Mouse (Mus musculus): Measurements from ENCODE around the gene Tmem176b. TPM values are rescaled to one million over a fixed set of nuclear protein-coding genes. Genes with fewer than 3 reads are reported as not detected.

The Tmem176b gene
- polyA plus RNA-seq, 1 experiment = 49.0 TPM

GRCm38 (mm10) chr6:48865152-48865745, 24.0 kb upstream of the Tmem176b start:
- TF ChIP-seq POLR2A (IDR thresholded peaks at IDR 0.05; ENCODE audit: control insufficient read depth, low read depth, low read length) (no peak), CTCF (IDR thresholded peaks at IDR 0.05; ENCODE audit: control insufficient read depth, insufficient read depth, insufficient replicate concordance, low read depth, low read length) (no peak)
- Histone ChIP-seq H3K27me3 (ENCODE audit: control insufficient read depth, insufficient read depth, low read length) (no peaks in the 10 kb centered on the region), H3K4me1 (ENCODE audit: control insufficient read depth, insufficient read depth, low read length) (peaks cover 3% of the 10 kb centered on the region; the same call in 1 of the 2 replicates), H3K27ac (ENCODE audit: control insufficient read depth, insufficient read depth, low read depth, low read length) (no peak overlapping the region), H3K36me3 (ENCODE audit: control insufficient read depth, insufficient read depth, low read length) (no peaks in the 10 kb centered on the region), H3K4me3 (ENCODE audit: control insufficient read depth, low read depth, low read length) (no peak overlapping the region)

- TF ChIP-seq CTCF (IDR thresholded peaks at IDR 0.05; ENCODE audit: control insufficient read depth, insufficient read depth, insufficient replicate concordance, low read depth, low read length) (no peak), POLR2A (IDR thresholded peaks at IDR 0.05; ENCODE audit: control insufficient read depth, low read depth, low read length) (no peak)
- Histone ChIP-seq H3K27me3 (ENCODE audit: control insufficient read depth, insufficient read depth, low read length) (no peaks in the 10 kb centered on the region), H3K36me3 (ENCODE audit: control insufficient read depth, insufficient read depth, low read length) (no peaks in the 10 kb centered on the region), H3K4me3 (ENCODE audit: control insufficient read depth, low read depth, low read length) (no peak overlapping the region), H3K27ac (ENCODE audit: control insufficient read depth, insufficient read depth, low read depth, low read length) (no peak overlapping the region), H3K4me1 (ENCODE audit: control insufficient read depth, insufficient read depth, low read length) (peaks cover 3% of the 10 kb centered on the region; the same call in 1 of the 2 replicates)
Measured at GRCm38 (mm10) chr6:48864723-48865122, 23.4 kb upstream of the Tmem176b start.

GRCm38 (mm10) chr6:48864181-48864580, 22.9 kb upstream of the Tmem176b start:
- no peak for TF ChIP-seq POLR2A (IDR thresholded peaks at IDR 0.05; ENCODE audit: control insufficient read depth, low read depth, low read length)
- no peak for TF ChIP-seq CTCF (IDR thresholded peaks at IDR 0.05; ENCODE audit: control insufficient read depth, insufficient read depth, insufficient replicate concordance, low read depth, low read length)
- Histone ChIP-seq H3K4me3 (ENCODE audit: control insufficient read depth, low read depth, low read length) (no peak overlapping the region), H3K27ac (ENCODE audit: control insufficient read depth, insufficient read depth, low read depth, low read length) (no peak overlapping the region), H3K4me1 (ENCODE audit: control insufficient read depth, insufficient read depth, low read length) (peaks cover 3% of the 10 kb centered on the region; the same call in 1 of the 2 replicates), H3K36me3 (ENCODE audit: control insufficient read depth, insufficient read depth, low read length) (no peaks in the 10 kb centered on the region), H3K27me3 (ENCODE audit: control insufficient read depth, insufficient read depth, low read length) (no peaks in the 10 kb centered on the region)

GRCm38 (mm10) chr6:48863488-48863887, 22.2 kb upstream of the Tmem176b start:
- Histone ChIP-seq H3K27me3 (ENCODE audit: control insufficient read depth, insufficient read depth, low read length) (no peaks in the 10 kb centered on the region), H3K4me3 (ENCODE audit: control insufficient read depth, low read depth, low read length) (no peak overlapping the region), H3K36me3 (ENCODE audit: control insufficient read depth, insufficient read depth, low read length) (no peaks in the 10 kb centered on the region), H3K27ac (ENCODE audit: control insufficient read depth, insufficient read depth, low read depth, low read length) (no peak overlapping the region), H3K4me1 (ENCODE audit: control insufficient read depth, insufficient read depth, low read length) (peaks cover 3% of the 10 kb centered on the region; the same call in 1 of the 2 replicates)
- TF ChIP-seq CTCF (IDR thresholded peaks at IDR 0.05; ENCODE audit: control insufficient read depth, insufficient read depth, insufficient replicate concordance, low read depth, low read length) (no peak), POLR2A (IDR thresholded peaks at IDR 0.05; ENCODE audit: control insufficient read depth, low read depth, low read length) (no peak)

- Histone ChIP-seq H3K27ac (ENCODE audit: control insufficient read depth, insufficient read depth, low read depth, low read length) (no peak overlapping the region), H3K27me3 (ENCODE audit: control insufficient read depth, insufficient read depth, low read length) (no peaks in the 10 kb centered on the region), H3K4me1 (ENCODE audit: control insufficient read depth, insufficient read depth, low read length) (peaks cover 3% of the 10 kb centered on the region; the same call in 1 of the 2 replicates), H3K4me3 (ENCODE audit: control insufficient read depth, low read depth, low read length) (no peak overlapping the region), H3K36me3 (ENCODE audit: control insufficient read depth, insufficient read depth, low read length) (no peaks in the 10 kb centered on the region)
- TF ChIP-seq POLR2A (IDR thresholded peaks at IDR 0.05; ENCODE audit: control insufficient read depth, low read depth, low read length) (no peak), CTCF (IDR thresholded peaks at IDR 0.05; ENCODE audit: control insufficient read depth, insufficient read depth, insufficient replicate concordance, low read depth, low read length) (no peak)
Measured at GRCm38 (mm10) chr6:48862816-48863215, 21.5 kb upstream of the Tmem176b start.

GRCm38 (mm10) chr6:48861616-48862280, 20.5 kb upstream of the Tmem176b start:
- no peaks in the 10 kb centered on the region for H3K36me3 ChIP-seq (ENCODE audit: control insufficient read depth, insufficient read depth, low read length)
- H3K4me1 ChIP-seq (ENCODE audit: control insufficient read depth, insufficient read depth, low read length) = peaks cover 3% of the 10 kb centered on the region; the same call in 1 of the 2 replicates
- no peak overlapping the region for H3K4me3 ChIP-seq (ENCODE audit: control insufficient read depth, low read depth, low read length)
- TF ChIP-seq CTCF (IDR thresholded peaks at IDR 0.05; ENCODE audit: control insufficient read depth, insufficient read depth, insufficient replicate concordance, low read depth, low read length) = no peak
- no peak for TF ChIP-seq POLR2A (IDR thresholded peaks at IDR 0.05; ENCODE audit: control insufficient read depth, low read depth, low read length)
- no peak overlapping the region for H3K27ac ChIP-seq (ENCODE audit: control insufficient read depth, insufficient read depth, low read depth, low read length)
- no peaks in the 10 kb centered on the region for H3K27me3 ChIP-seq (ENCODE audit: control insufficient read depth, insufficient read depth, low read length)

- Histone ChIP-seq H3K27me3 (ENCODE audit: control insufficient read depth, insufficient read depth, low read length) (no peaks in the 10 kb centered on the region), H3K36me3 (ENCODE audit: control insufficient read depth, insufficient read depth, low read length) (no peaks in the 10 kb centered on the region), H3K4me3 (ENCODE audit: control insufficient read depth, low read depth, low read length) (no peak overlapping the region), H3K4me1 (ENCODE audit: control insufficient read depth, insufficient read depth, low read length) (peaks cover 3% of the 10 kb centered on the region; the same call in 1 of the 2 replicates), H3K27ac (ENCODE audit: control insufficient read depth, insufficient read depth, low read depth, low read length) (no peak overlapping the region)
- TF ChIP-seq CTCF (IDR thresholded peaks at IDR 0.05; ENCODE audit: control insufficient read depth, insufficient read depth, insufficient replicate concordance, low read depth, low read length) (no peak), POLR2A (IDR thresholded peaks at IDR 0.05; ENCODE audit: control insufficient read depth, low read depth, low read length) (no peak)
Measured at GRCm38 (mm10) chr6:48860851-48861250, 19.6 kb upstream of the Tmem176b start.
